Mouse (Mus musculus): Measurements from ENCODE around the gene Erich6b. TPM values are rescaled to one million over a fixed set of nuclear protein-coding genes. Genes with fewer than 3 reads are reported as not detected.

The Erich6b gene
- polyA plus RNA-seq, 1 experiment: not detected

GRCm38 (mm10) chr14:75636107-75636506 lies 6.0 kb upstream of the Erich6b start:
- 55% methylated on average over 7 of the region's 7 CpGs for whole genome bisulfite sequencing
- H3K27ac ChIP-seq (ENCODE audit: insufficient read depth, low read depth, low read length): no peak overlapping the region
- no peaks in the 10 kb centered on the region for H3K36me3 ChIP-seq (ENCODE audit: control insufficient read depth, insufficient read depth, low read length)
- no peak overlapping the region for H3K4me3 ChIP-seq (ENCODE audit: low read depth, low read length)
- TF ChIP-seq POLR2A (IDR thresholded peaks at IDR 0.05; ENCODE audit: low read depth, low read length) (no peak), CTCF (IDR thresholded peaks at IDR 0.05; ENCODE audit: extremely low read depth, insufficient read length, insufficient replicate concordance, low read depth, low read length) (no peak)
- H3K4me1 ChIP-seq (ENCODE audit: control insufficient read depth, insufficient read depth, insufficient read length, low read length): no peaks in the 10 kb centered on the region
- H3K27me3 ChIP-seq (ENCODE audit: control insufficient read depth, insufficient read depth, low read length): no peaks in the 10 kb centered on the region

DNA sequence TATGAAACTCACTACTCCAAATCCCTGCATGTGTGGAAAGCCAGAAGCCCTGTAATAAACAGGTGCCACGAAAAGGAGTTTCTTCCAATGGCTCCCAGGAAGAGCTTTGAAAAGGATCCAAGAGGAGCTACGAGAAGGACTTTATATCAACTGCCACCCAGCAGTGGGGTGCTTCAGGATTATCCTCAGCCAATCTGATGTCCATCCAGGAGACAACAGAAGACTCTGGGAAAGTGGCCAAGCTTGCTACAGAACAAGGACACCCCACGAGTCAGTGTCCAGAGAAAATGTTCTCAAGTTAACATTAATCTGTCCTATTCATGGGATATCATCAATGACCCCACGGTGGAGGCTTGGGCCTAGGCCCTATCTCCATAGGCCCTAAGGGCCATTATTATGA lies 4.4 kb upstream of the Erich6b start:
- H3K4me3 ChIP-seq (ENCODE audit: low read depth, low read length): no peak overlapping the region
- H3K27me3 ChIP-seq (ENCODE audit: control insufficient read depth, insufficient read depth, low read length): no peaks in the 10 kb centered on the region
- no peaks in the 10 kb centered on the region for H3K4me1 ChIP-seq (ENCODE audit: control insufficient read depth, insufficient read depth, insufficient read length, low read length)
- H3K27ac ChIP-seq (ENCODE audit: insufficient read depth, low read depth, low read length): no peak overlapping the region
- 76% methylated on average over 4 of the region's 4 CpGs for WGBS
- no peak for TF ChIP-seq CTCF (IDR thresholded peaks at IDR 0.05; ENCODE audit: extremely low read depth, insufficient read length, insufficient replicate concordance, low read depth, low read length)
- TF ChIP-seq POLR2A (IDR thresholded peaks at IDR 0.05; ENCODE audit: low read depth, low read length): no peak
- H3K36me3 ChIP-seq (ENCODE audit: control insufficient read depth, insufficient read depth, low read length): no peaks in the 10 kb centered on the region

DNA sequence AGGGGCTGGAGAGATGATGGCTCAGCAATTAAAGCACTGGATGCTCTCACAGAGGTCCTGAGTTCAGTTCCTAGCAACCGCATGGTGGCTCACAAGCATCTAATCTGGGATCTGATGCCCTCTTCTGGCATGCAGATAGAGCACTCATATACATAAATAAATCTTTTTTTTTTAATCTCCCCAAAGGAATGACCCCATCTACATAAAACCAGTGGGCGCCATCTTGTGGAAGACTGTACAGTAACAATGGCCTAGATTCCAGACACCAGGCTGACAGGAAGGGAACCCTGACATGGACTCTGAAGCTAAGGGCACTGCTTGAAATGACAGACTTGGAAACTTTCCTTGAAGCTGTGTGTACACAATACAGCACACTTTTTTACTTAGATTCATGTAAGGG lies 1.2 kb upstream of the Erich6b start:
- Histone ChIP-seq H3K27ac (ENCODE audit: insufficient read depth, low read depth, low read length) (no peak overlapping the region), H3K4me1 (ENCODE audit: control insufficient read depth, insufficient read depth, insufficient read length, low read length) (no peaks in the 10 kb centered on the region), H3K4me3 (ENCODE audit: low read depth, low read length) (no peak overlapping the region), H3K27me3 (ENCODE audit: control insufficient read depth, insufficient read depth, low read length) (no peaks in the 10 kb centered on the region), H3K36me3 (ENCODE audit: control insufficient read depth, insufficient read depth, low read length) (no peaks in the 10 kb centered on the region)
- WGBS: 79% methylated on average over 2 of the region's 2 CpGs
- no peak for TF ChIP-seq POLR2A (IDR thresholded peaks at IDR 0.05; ENCODE audit: low read depth, low read length)
- TF ChIP-seq CTCF (IDR thresholded peaks at IDR 0.05; ENCODE audit: extremely low read depth, insufficient read length, insufficient replicate concordance, low read depth, low read length): no peak

GRCm38 (mm10) chr14:75641369-75641768 lies 690 bp upstream of the Erich6b start:
- 70% methylated on average over 6 of the region's 6 CpGs for WGBS

GRCm38 (mm10) chr14:75645461-75645860 lies 3.4 kb downstream of the Erich6b start:
- Histone ChIP-seq H3K27me3 (ENCODE audit: control insufficient read depth, insufficient read depth, low read length) (no peaks in the 10 kb centered on the region), H3K4me1 (ENCODE audit: control insufficient read depth, insufficient read depth, insufficient read length, low read length) (no peaks in the 10 kb centered on the region), H3K27ac (ENCODE audit: insufficient read depth, low read depth, low read length) (no peak overlapping the region), H3K4me3 (ENCODE audit: low read depth, low read length) (no peak overlapping the region), H3K36me3 (ENCODE audit: control insufficient read depth, insufficient read depth, low read length) (no peaks in the 10 kb centered on the region)
- WGBS: 87% methylated on average over 7 of the region's 7 CpGs
- TF ChIP-seq POLR2A (IDR thresholded peaks at IDR 0.05; ENCODE audit: low read depth, low read length) (no peak), CTCF (IDR thresholded peaks at IDR 0.05; ENCODE audit: extremely low read depth, insufficient read length, insufficient replicate concordance, low read depth, low read length) (no peak)

More at GRCm38 (mm10) chr14:75641369-75641768, 690 bp upstream of the Erich6b start:
- TF ChIP-seq CTCF (IDR thresholded peaks at IDR 0.05; ENCODE audit: extremely low read depth, insufficient read length, insufficient replicate concordance, low read depth, low read length): no peak
- no peak for TF ChIP-seq POLR2A (IDR thresholded peaks at IDR 0.05; ENCODE audit: low read depth, low read length)
- Histone ChIP-seq H3K4me3 (ENCODE audit: low read depth, low read length) (no peak overlapping the region), H3K4me1 (ENCODE audit: control insufficient read depth, insufficient read depth, insufficient read length, low read length) (no peaks in the 10 kb centered on the region), H3K27me3 (ENCODE audit: control insufficient read depth, insufficient read depth, low read length) (no peaks in the 10 kb centered on the region), H3K27ac (ENCODE audit: insufficient read depth, low read depth, low read length) (no peak overlapping the region), H3K36me3 (ENCODE audit: control insufficient read depth, insufficient read depth, low read length) (no peaks in the 10 kb centered on the region)

DNA sequence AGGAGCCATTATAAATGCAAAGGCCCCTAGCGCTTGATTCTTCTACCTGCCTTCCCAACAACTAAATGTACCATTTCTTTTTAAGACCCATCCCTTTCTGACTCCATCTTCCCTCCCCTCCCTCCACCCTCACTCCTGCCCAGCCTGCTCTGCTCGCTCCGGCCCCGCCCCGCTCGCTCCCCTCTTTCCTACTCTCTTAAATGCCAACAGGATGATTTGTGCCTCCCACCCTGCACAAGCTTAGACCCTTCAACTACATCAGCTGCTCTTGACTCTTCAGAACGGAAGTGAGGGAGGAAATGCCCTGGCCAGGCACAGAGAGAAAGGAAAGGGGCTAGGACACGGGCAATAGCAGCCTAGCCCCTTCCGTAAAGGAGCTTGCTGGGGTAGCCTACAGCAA lies 4.0 kb downstream of the Erich6b start:
- no peak for TF ChIP-seq POLR2A (IDR thresholded peaks at IDR 0.05; ENCODE audit: low read depth, low read length)
- TF ChIP-seq CTCF (IDR thresholded peaks at IDR 0.05; ENCODE audit: extremely low read depth, insufficient read length, insufficient replicate concordance, low read depth, low read length): no peak
- Histone ChIP-seq H3K4me1 (ENCODE audit: control insufficient read depth, insufficient read depth, insufficient read length, low read length) (no peaks in the 10 kb centered on the region), H3K4me3 (ENCODE audit: low read depth, low read length) (no peak overlapping the region), H3K27ac (ENCODE audit: insufficient read depth, low read depth, low read length) (no peak overlapping the region), H3K36me3 (ENCODE audit: control insufficient read depth, insufficient read depth, low read length) (no peaks in the 10 kb centered on the region), H3K27me3 (ENCODE audit: control insufficient read depth, insufficient read depth, low read length) (no peaks in the 10 kb centered on the region)
- 51% methylated on average over 9 of the region's 9 CpGs for WGBS

- H3K36me3 ChIP-seq (ENCODE audit: control insufficient read depth, insufficient read depth, low read length): no peaks in the 10 kb centered on the region
- H3K27me3 ChIP-seq (ENCODE audit: control insufficient read depth, insufficient read depth, low read length): no peaks in the 10 kb centered on the region
- 65% methylated on average over 20 of the region's 20 CpGs for WGBS
- TF ChIP-seq POLR2A (IDR thresholded peaks at IDR 0.05; ENCODE audit: low read depth, low read length) (no peak), CTCF (IDR thresholded peaks at IDR 0.05; ENCODE audit: extremely low read depth, insufficient read length, insufficient replicate concordance, low read depth, low read length) (no peak)
- no peak overlapping the region for H3K4me3 ChIP-seq (ENCODE audit: low read depth, low read length)
- no peaks in the 10 kb centered on the region for H3K4me1 ChIP-seq (ENCODE audit: control insufficient read depth, insufficient read depth, insufficient read length, low read length)
- H3K27ac ChIP-seq (ENCODE audit: insufficient read depth, low read depth, low read length): no peak overlapping the region
Measured at GRCm38 (mm10) chr14:75646968-75647829, 5.1 kb downstream of the Erich6b start.
